Mouse (Mus musculus) CD8-positive naive resting alpha-beta T cell, adult 2 months (primary cell): ENCODE data around the gene Amacr.
A peak's percentile ranks its signal among the peaks of the same experiment; 100 is the strongest.
"Not testable (repeated sequence)": the region's sequence is repeated elsewhere in the genome, so short reads cannot be mapped to it uniquely, and the experiment has no call there.

Experiments
- DNase-seq, 2 experiments: peaks; one replicate each; pipeline ENCODE4 v3.0.0; 2022; ENCODE audit warnings: low read depth in 2 of 2, low spot score in 2 of 2

The Amacr gene

DNA sequence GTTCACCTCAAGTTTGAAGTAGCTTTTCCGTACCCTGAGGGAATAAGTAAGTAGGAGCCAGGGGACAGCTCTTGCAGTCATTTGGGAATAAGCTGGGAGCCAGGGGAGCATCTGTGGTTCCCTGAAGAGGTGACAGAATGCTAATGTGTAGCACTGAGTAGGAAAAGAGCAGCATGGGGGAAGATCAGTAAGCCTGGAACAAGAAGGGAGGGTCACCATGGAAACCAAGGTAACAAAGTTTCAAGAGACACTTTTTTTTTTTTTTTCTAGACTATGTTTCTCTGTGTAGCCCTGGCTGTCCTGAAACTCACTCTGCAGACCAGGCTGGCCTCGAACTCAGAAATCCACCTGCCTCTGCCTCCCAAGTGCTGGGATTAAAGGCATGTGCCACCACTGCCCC, 4.9 kb downstream of the Amacr start:
- not testable (repeated sequence) for DNase-seq

DNA sequence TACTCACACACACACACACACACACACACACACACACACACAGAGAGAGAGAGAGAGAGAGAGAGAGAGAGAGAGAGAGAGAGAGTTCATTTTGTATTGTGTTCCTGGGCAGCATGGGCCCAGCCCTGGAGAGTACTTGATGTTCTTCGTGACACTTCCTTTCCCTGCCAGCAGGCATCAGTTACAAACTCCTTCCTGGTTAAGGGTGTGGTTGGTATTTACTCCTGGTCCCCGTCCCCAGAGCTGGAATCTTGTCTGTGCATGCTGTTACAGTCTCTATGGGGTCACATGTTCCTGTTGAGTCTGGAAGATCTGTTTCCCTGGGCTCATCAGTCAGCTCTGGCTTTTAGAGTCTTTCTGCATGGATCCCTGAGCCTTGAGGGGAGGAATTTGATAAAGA, 8.9 kb downstream of the Amacr start:
- no peak for DNase-seq

DNA sequence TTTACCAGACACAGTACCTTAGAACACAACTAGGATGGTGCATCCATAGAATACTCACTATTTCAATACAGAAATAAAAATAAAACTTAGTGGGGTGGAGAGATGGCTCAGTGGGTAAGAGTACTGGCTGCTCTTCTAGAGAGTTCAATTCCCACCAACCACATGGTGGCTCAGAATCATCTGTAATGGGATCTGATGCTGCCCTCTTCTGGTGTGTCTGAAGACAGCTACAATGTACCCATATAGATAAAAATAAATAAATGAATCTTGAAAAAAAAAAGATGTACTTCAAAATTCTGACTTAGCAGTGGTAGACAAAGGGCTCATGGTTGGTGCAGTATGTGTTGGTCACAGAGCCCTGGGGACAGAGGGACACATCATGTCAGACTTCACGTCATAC, 10.0 kb downstream of the Amacr start:
- DNase-seq, result no peak

DNA sequence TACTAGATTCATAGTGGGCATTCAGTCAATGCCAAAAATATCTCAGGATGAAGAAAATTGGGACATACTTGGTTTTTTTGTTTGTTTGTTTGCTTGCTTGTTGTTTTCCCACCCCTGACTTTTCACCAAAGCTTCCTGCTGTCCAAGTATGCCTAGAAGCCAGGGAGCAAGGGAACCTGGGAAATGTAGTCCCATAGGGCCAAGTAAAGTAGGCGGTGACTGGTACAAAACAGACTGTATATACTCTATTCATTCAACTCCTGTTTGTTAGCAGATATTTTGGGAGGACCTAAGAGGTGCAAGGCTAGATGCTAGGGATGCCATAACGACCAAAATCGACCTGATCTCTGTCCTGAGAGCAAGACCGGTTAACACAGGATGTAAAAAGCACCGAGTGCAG, 18.3 kb downstream of the Amacr start:
- no peak for DNase-seq

DNA sequence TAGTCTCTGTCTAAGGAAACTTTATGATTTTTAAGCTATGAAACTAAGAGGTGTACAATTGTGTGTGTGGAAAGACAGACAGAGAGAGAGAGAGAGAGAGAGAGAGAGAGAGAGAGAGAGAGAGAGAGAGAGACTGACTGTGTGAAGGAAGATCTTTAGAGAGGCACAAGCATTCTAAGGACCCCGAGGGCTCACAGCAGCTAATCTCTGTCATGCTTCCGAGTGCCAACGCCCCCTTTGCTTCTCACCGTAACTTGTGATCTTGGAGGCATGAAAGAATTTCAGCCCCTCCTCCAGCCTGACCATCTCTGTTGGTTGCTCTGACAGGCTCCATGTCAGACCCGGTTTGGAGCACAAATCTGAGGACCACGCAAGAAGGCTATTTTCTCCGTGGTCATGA, 18.9 kb downstream of the Amacr start, which contains the start of gene Slc45a2:
Slc45a2 (plus strand) TSS at position 301 of the 400 bp plus-strand sequence.
- no peak for DNase-seq

DNA sequence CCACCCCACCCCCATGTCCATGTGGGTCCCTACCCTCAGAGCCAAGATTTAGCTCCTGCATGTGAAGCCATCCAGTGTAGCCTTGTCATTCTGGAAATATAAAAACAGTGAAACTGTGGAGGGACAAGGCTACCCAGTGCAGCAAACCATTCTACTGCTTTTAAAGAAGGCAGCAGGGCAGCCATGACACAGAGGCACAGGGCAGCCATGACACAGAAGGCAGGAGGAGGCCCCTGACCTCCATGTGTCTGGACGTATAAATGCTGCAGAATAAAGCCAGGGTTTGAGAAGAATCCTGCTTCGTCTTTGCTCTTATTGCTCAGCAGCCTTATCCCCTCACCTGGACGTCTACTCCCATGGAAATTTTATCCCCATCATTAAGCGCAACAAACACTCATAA, 22.2 kb downstream of the Amacr start:
- DNase-seq, result no peak

DNA sequence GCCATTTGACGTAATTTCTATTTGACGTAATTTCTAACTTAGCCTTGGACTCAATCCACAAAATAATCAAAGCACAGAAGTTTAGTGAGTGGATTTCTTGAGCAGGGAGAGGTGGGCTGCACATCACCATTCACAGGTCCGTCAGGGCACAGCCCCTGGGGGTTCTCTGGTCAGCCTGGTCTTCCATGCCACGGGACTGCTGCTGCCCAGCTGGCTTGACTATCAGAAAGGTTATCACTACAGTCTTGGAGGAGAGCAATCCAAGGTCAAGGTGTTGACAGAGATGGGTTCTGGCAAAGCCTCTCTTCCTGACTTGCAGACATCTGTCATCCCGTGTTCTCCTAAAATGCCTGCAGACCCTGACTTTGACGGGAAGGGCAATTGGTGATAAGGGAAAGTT, 23.1 kb downstream of the Amacr start:
- no peak for DNase-seq

DNA sequence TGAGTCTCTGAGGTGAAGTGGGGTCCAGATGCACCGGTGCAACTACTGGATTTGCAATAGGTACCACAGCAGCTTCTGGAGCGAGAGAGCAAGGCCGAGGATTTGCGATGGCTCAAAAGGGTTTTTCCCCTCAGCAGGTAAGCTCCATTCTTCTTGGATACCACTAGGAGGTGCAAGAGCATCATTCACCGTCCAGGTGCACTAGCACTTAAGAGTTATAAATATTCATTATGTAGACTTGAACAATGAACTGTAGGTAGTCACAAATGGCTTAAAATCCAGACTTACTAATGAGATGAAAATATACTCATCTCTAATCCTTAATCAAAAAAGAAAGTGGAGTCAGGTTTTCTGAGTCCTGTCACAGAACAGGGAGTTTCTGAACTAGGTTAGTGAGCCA, 27.2 kb downstream of the Amacr start:
- DNase-seq, result no peak

DNA sequence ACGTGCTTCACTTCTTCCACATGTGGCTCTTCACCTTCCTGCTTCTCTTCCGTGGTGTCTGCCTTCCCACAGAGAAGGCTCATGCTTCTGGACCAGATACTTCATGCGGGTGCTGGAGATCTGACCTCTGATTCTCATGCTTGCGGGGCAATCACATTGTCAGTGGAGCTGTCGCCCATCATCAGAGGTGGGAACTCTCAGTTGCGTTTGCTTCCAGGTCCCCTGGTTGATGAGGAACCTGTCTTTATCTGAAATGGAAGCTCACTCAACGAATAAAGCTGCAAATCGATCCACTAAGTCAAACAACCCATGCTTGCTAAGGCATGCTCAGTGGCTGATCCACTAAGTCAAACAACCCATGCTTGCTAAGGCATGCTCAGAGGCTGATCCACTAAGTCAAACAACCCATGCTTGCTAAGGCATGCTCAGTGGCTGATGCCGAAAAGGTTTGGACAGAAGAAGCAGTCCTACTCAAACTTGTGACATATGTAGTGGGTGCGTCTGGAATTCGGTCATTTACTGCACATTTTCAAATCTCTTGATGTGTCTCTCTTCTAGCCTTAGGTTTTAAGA, 29.5 kb downstream of the Amacr start:
- no peak for DNase-seq

DNA sequence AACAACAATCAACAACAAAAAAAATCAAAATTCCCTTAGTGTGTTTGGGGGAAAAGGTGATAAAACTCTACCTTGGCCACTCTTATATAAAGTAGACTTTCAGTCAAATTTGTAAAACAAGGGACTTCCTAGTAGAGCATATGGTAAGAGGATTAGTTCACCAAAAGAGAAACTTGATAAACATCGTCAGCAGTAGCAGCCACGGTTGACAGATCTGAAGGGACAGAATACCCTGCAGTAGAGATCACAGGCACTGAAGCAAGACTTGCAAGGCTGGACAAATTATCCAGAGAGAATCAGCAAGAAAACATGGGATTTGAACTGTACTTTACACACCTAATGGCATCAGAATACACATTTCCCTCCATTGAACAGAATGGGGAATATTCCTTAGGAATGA, 33.4 kb downstream of the Amacr start:
- DNase-seq, result no peak

DNA sequence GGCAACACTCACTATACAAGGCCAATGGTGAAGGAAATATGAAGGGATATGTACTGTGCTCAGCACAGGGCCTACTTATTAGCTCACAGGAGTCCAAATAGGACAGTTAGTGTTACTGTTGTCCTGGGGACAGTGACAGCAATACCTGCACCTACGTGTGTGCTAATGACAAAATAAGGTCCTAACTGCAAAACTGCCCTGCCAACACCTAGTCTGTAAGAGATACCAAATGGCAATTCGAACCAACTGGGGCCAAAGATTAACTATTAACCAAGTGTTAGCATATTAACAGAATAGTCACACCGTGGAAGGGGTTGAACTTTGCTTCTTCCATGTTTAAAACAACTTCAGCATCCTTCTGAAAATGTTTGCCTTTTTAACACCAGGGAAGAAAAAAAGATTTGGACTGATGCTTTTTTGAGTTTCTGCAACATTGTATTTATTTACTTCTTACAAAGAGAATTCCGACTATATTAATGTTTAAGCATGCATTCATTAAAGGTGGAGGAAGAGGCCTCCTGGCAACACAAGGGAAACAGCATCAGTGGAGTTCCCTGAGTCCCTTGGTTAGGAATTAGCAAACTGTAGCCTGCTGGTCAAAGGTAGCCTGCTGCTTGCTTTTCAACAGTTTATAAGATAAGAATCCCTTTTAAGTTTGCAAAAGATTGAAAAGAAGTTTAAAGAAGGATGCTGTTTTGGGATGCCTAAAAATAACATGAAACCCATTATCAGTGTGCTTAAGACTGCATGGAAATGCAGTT, 45.4 kb downstream of the Amacr start:
- DNase-seq, result no peak

DNA sequence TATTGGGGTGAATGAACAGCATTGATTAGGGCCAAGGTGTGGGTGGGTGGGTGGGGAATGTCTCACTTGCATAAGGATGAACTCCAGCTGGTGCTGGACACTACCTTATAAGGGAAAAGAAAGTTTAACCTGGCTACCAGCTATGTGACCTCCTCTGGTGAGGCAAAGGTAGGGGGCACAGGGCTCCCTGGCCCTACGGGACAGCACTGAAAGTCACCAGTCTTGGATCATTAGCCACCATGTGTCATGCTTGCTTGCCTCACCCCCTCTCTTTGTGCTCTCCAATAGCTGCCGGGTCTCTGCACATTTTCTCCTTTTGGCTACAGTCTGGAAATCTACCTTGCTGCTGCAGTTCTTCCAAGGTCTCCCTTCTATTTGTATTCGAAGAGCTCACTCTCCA, 48.6 kb downstream of the Amacr start:
- no peak for DNase-seq

DNA sequence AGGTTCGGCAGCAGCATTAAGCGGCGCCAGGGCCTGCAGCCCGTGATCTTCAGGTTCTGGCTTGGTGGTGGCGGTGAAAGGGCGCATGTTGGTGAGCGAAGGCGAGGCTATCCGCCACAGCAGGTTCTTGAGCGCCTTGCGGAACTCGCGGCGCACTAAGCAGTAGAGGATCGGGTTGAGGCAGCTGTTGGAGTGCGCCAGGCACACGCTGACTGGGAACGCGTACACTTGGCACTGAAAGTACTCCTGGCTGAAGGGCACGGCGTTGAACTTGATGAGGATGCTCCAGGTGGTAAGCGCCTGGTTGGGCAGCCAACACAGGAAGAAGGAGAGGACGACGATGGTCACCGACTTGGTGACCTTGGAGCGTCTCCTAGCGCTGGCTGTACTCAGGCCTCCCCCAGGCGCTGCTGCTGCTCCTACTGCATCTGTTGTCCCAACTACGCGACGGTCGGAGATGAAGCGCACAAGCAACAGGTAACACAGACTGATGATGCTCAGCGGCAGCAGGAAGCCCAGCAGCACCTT, 54.5 kb downstream of the Amacr start:
- DNase-seq, result no peak

DNA sequence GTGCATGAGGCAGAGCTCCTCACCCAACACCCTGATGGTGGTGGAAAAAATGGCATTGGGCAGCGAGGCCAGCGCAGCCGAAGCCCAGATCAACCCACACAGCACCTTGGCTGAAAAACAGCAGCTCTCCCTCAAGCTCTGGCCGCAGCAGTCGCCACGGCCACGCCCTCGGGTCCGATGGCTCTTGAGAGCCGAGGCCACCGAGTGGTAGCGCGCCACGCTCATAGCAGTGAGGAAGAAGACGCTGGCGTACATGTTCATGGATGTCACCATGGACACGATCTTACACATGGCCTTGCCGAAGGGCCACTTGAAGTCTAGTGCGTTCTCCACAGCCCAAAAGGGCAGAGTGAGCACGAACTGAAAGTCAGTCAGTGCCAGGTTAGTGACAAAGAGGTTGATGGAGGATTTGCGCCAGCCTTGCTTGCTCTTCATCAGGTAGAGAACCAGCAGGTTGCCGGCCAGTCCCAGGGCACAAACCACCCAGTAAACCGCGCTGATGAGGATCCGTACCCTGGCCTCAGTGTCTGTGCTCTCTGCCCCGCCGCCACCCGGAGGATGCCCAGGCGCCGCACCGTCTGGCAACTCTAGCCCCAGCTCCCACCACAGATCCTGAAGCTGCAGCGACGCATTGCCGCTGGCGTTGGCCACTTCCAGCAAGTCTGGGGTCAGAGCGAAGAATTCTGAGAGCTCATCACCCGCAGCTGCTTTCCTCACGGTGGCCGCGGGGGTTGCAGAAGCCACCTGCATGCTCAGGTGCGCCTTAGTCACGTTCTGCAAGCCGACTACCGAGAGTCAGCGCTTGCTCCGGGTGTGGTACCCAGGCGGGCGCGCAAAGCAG, 55.2 kb downstream of the Amacr start:
- no peak for DNase-seq

DNA sequence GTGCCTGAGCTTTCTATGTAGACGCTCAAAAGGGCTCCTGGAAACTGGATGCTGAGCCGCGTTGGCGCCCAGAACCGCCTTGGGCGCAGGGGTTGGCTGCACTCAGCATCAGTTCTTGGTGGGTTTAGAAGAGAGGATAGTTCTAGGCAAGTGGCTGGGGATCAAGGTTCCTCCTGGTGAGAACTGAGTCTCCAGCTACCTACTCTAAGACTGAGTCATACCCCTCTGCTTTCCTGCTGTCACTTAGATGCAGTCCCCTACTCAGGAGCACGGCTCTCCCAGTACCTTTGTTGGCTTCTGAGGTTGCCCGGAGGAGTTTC, 55.8 kb downstream of the Amacr start:
- DNase-seq, result no peak

DNA sequence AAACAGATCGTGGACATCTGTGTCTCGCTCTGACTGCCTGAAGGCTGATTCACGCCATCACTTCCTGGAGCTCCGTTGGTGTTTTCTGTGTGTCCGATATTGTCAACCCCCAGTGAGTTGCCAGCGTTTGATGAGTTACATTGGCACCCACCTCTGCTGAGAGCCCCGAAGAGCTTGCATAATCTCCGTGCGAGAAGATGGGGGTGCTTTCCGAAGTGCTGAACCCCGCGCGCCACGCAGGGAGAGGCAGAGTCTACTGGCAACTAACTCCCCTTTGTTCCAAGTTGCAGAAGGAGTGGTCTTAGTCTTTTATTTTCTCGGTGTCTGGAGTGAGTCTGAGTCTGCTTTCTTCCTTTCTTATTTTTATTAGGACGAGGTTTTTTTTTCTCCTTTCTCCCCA, 56.2 kb downstream of the Amacr start, which contains the start of gene Rxfp3:
Rxfp3 (minus strand) TSS at position 281 of the 400 bp plus-strand sequence.
- no peak for DNase-seq

DNA sequence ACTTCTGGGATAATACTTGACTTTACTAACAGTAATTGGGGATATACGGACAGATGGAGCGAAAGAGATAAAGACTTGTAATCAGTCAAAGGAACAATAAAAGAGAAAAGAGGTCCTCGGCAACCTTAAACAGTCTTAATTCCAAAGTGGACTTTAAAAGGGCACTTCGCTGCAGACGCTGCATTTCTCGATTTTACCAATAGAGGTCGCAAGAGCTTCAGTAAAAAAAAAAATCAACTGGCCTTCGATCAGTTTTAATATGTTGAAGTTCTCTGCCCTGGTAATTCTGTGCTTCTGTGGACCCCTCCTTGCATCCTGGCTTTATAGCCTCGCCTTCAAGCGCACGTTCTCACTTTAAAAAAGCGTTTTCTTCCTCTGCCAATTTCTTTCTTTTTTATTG, 56.9 kb downstream of the Amacr start:
- peak in 1 of 2 experiments; percentile 3 for DNase-seq

DNA sequence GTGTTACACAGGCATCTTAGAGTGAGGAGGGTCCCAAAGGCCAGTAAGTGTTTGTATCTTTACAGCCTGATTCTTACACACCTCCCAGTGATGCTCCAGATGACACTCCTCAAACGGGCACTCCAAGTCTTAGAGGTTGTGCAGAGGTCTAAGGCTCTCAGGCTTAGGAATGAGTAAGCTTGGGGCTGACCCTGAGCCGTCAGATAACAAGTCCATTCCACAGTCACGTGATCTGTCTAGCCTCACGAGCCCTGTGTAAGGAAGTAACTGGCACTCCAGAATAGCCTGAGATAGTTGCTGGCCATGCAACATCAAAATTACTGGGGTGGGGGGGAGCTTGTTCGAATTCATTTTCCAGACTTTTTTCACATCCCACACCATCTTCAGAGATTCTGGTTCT, 58.5 kb downstream of the Amacr start:
- DNase-seq, result no peak

DNA sequence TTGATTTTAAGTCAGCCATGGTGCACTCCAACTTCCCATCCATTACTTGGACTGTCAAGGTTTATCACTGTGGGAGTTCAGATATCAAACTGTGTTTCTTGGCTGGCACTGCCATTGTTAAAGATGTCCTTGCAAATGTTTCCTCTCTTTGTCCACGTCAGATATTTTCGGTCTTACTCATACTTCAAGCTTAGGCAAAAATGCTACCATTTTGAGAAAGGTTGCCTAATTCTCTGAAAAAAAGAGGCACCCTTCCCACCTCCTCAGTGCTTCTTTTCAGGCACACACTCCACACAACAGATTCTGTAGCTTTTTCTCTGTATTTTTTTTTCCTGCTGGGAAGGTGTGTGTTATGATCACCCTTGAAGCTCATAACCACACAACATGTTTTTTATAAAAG, 59.7 kb downstream of the Amacr start:
- DNase-seq, result no peak

DNA sequence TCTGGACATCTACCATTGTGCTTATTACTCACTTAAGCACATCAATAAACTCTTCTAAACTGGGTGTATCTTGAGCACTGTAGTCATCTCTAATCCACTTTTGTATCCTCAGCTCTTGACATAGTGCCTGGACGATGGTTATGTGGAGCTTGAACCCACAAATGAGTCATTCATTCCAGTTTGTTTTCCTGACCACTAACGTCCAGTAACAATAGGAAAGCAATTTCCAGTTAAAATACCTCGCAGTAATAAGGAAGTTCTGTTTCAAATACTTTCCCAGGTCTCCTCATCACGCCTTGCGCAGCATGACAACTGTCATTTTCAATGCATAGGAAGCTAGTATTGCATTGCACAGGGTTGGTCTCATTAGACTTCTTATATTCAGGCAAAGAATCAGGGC, 61.3 kb downstream of the Amacr start:
- no peak for DNase-seq
